In genomic region chr11:3983863-3984745, GRCm38 (mm10) we compare ENCODE assay signal across 8 mouse cellular contexts. TPM values are rescaled to one million over a fixed set of nuclear protein-coding genes. Genes with fewer than 3 reads are reported as not detected.
A peak's percentile ranks its signal among the peaks of the same experiment; 100 is the strongest.
DNase-seq lines count a peak whose midpoint lies in the region; ATAC-seq lines count a peak whose summit lies in the region.

No protein-coding gene starts in this region.

- H3K4me3 ChIP-seq in embryonic facial prominence, embryonic 11.5 days (ENCODE audit: low read depth, low read length), result peak overlapping the region; percentile 40
- H3K4me3 ChIP-seq in lung, embryonic 15.5 days, result peak overlapping the region; percentile 39

- DNase-seq in ES-CJ7 (ENCODE audit: low read depth, low spot score), result peak; percentile 64
- DNase-seq in embryonic facial prominence, embryonic 11.5 days (ENCODE audit: low spot score), result peak; percentile 13
- DNase-seq in kidney, adult 8-10 months, result peak; percentile 80 to 87
- DNase-seq in MN1 (ENCODE audit: low spot score), result no peak
- DNase-seq in cerebellum, postnatal 14 days, result no peak
- no peak for DNase-seq in gastrocnemius, postnatal 4 days (ENCODE audit: low spot score in 2 of 2)

- peak; percentile 26 for ATAC-seq in embryonic facial prominence, embryonic 11.5 days (replicated peaks; ENCODE audit: insufficient number of reproducible peaks, low FRiP score, low TSS enrichment, low read depth)
- peak; percentile 55 for ATAC-seq in lung, embryonic 15.5 days (ENCODE audit: borderline replicate concordance, extremely low read depth, low FRiP score, low TSS enrichment)
- no peak for ATAC-seq in megakaryocyte progenitor cell, adult 5-6 weeks (replicated peaks; ENCODE audit: poor library complexity)

- H3K27ac ChIP-seq in embryonic facial prominence, embryonic 11.5 days (replicated peaks; ENCODE audit: low read depth, low read length), result no peak overlapping the region
- H3K27ac ChIP-seq in lung, embryonic 15.5 days, result peak overlapping the region; percentile 49; the same call in 1 of the 2 replicates

- H3K4me1 ChIP-seq in embryonic facial prominence, embryonic 11.5 days (ENCODE audit: control insufficient read depth, insufficient read depth, low read length), result no peaks in the 10 kb centered on the region
- H3K4me1 ChIP-seq in lung, embryonic 15.5 days, result no peaks in the 10 kb centered on the region

- WGBS in embryonic facial prominence, embryonic 11.5 days, result 5% methylated on average over 15 of the region's 15 CpGs
- 11% methylated on average over 15 of the region's 15 CpGs for WGBS in lung, embryonic 15.5 days

- no peaks in the 10 kb centered on the region for H3K36me3 ChIP-seq in embryonic facial prominence, embryonic 11.5 days (replicated peaks; ENCODE audit: control insufficient read depth, insufficient read depth, low read depth, low read length)
- H3K36me3 ChIP-seq in lung, embryonic 15.5 days, result peaks cover 12% of the 10 kb centered on the region

- H3K9me3 ChIP-seq in embryonic facial prominence, embryonic 11.5 days (replicated peaks; ENCODE audit: control insufficient read depth, low read length), result no peaks in the 10 kb centered on the region
- no peaks in the 10 kb centered on the region for H3K9me3 ChIP-seq in lung, embryonic 15.5 days

- H3K4me2 ChIP-seq in embryonic facial prominence, embryonic 11.5 days (ENCODE audit: low read depth, low read length), result peak overlapping the region; percentile 79
- H3K4me2 ChIP-seq in lung, embryonic 15.5 days, result peak overlapping the region; percentile 52

- peak overlapping the region; percentile 59 for H3K9ac ChIP-seq in embryonic facial prominence, embryonic 11.5 days (replicated peaks; ENCODE audit: low read length)
- peak overlapping the region; percentile 18; the same call in 1 of the 2 replicates for H3K9ac ChIP-seq in lung, embryonic 15.5 days

- no peaks in the 10 kb centered on the region for H3K27me3 ChIP-seq in embryonic facial prominence, embryonic 11.5 days (ENCODE audit: control insufficient read depth, insufficient read depth, low read length)
- peaks cover 29% of the 10 kb centered on the region for H3K27me3 ChIP-seq in lung, embryonic 15.5 days

RNA-seq across cellular contexts. Expression of gene Gal3st1, which starts 0.7 kb away (rescaled TPM):
- polyA plus RNA-seq in embryonic facial prominence, embryonic 11.5 days (2014; fragmentation: Nextera tagmentation; extraction: Ambion mirVana), result 0.63 and 0.99 TPM in 2 replicates
- polyA plus RNA-seq in lung, embryonic 15.5 days (2015; fragmentation: Nextera tagmentation; extraction: Ambion mirVana), result 7.9 and 9.0 TPM in 2 replicates
- total RNA-seq in megakaryocyte progenitor cell, adult 5-6 weeks (2015), result 0.37 TPM in 1 of 2 replicates, not detected in the other
- 0.30 and 0.75 TPM in 2 replicates for total RNA-seq in megakaryocyte progenitor cell, adult 5-6 weeks (2017)
- 1 to 10 TPM; 4.9 to 5.0 TPM for total RNA-seq in gastrocnemius, postnatal 4 days (2021)

RNA-seq across cellular contexts. Expression of gene 4930556J24Rik, which starts 7.5 kb away (rescaled TPM):
- polyA plus RNA-seq in embryonic facial prominence, embryonic 11.5 days (2014; fragmentation: Nextera tagmentation; extraction: Ambion mirVana), result 0.18 TPM in 1 of 2 replicates, not detected in the other
- 0.18 and 0.21 TPM in 2 replicates for polyA plus RNA-seq in lung, embryonic 15.5 days (2015; fragmentation: Nextera tagmentation; extraction: Ambion mirVana)
- total RNA-seq in megakaryocyte progenitor cell, adult 5-6 weeks (2015), result not detected in 2 replicates
- total RNA-seq in megakaryocyte progenitor cell, adult 5-6 weeks (2017), result not detected in 2 replicates
- not detected for total RNA-seq in gastrocnemius, postnatal 4 days (2021)

RNA-seq across cellular contexts. Expression of gene Pes1, which starts 20.3 kb away (rescaled TPM):
- polyA plus RNA-seq in embryonic facial prominence, embryonic 11.5 days (2014; fragmentation: Nextera tagmentation; extraction: Ambion mirVana), result 78.9 and 81.2 TPM in 2 replicates
- 76.2 and 78.1 TPM in 2 replicates for polyA plus RNA-seq in lung, embryonic 15.5 days (2015; fragmentation: Nextera tagmentation; extraction: Ambion mirVana)
- total RNA-seq in megakaryocyte progenitor cell, adult 5-6 weeks (2015), result 67.7 and 87.4 TPM in 2 replicates
- 168 and 183 TPM in 2 replicates for total RNA-seq in megakaryocyte progenitor cell, adult 5-6 weeks (2017)
- total RNA-seq in gastrocnemius, postnatal 4 days (2021), result 10 to 100 TPM; 47.7 to 53.1 TPM

RNA-seq across cellular contexts. Expression of gene Sec14l4, which starts 47.2 kb away (rescaled TPM):
- polyA plus RNA-seq in embryonic facial prominence, embryonic 11.5 days (2014; fragmentation: Nextera tagmentation; extraction: Ambion mirVana), result not detected in 2 replicates
- polyA plus RNA-seq in lung, embryonic 15.5 days (2015; fragmentation: Nextera tagmentation; extraction: Ambion mirVana), result 9.8 and 12.7 TPM in 2 replicates
- not detected in 2 replicates for total RNA-seq in megakaryocyte progenitor cell, adult 5-6 weeks (2015)
- total RNA-seq in megakaryocyte progenitor cell, adult 5-6 weeks (2017), result not detected in 2 replicates
- under 1 TPM in 1 of 2 experiments, not detected in 1; 0.18 TPM for total RNA-seq in gastrocnemius, postnatal 4 days (2021)

RNA-seq across cellular contexts. Expression of gene Tcn2, which starts 52.1 kb away (rescaled TPM):
- polyA plus RNA-seq in embryonic facial prominence, embryonic 11.5 days (2014; fragmentation: Nextera tagmentation; extraction: Ambion mirVana), result 31.0 and 33.8 TPM in 2 replicates
- polyA plus RNA-seq in lung, embryonic 15.5 days (2015; fragmentation: Nextera tagmentation; extraction: Ambion mirVana), result 47.7 and 52.1 TPM in 2 replicates
- 87.8 and 102 TPM in 2 replicates for total RNA-seq in megakaryocyte progenitor cell, adult 5-6 weeks (2015)
- total RNA-seq in megakaryocyte progenitor cell, adult 5-6 weeks (2017), result 40.8 and 50.5 TPM in 2 replicates
- total RNA-seq in gastrocnemius, postnatal 4 days (2021), result 10 to 100 TPM; 25.2 to 32.3 TPM

Comparison
In these comparisons a context has a peak if more than half of its experiments do, and no peak if none do; other contexts are left out.
1. DNase-seq: peak in ES-CJ7 (single experiment), embryonic facial prominence, embryonic 11.5 days (single experiment) and kidney, adult 8-10 months (2 of 2); none in MN1 (single experiment), cerebellum, postnatal 14 days (0 of 2) and gastrocnemius, postnatal 4 days (0 of 2).